Mouse (Mus musculus) effector memory CD4-positive, alpha-beta T cell, adult 5 months (primary cell): ENCODE data around the gene Insyn1. TPM values are rescaled to one million over a fixed set of nuclear protein-coding genes. Genes with fewer than 3 reads are reported as not detected.

Source experiments
- polyA plus RNA-seq: library from polyadenylated mRNA; unstranded; fragments of 100-300 nt; shearing (Covaris generic); gene quantifications from one replicate; pipeline ENCODE4 v1.2.1, GENCODE M21; 2017

The Insyn1 gene
- not detected for polyA plus RNA-seq

DNA sequence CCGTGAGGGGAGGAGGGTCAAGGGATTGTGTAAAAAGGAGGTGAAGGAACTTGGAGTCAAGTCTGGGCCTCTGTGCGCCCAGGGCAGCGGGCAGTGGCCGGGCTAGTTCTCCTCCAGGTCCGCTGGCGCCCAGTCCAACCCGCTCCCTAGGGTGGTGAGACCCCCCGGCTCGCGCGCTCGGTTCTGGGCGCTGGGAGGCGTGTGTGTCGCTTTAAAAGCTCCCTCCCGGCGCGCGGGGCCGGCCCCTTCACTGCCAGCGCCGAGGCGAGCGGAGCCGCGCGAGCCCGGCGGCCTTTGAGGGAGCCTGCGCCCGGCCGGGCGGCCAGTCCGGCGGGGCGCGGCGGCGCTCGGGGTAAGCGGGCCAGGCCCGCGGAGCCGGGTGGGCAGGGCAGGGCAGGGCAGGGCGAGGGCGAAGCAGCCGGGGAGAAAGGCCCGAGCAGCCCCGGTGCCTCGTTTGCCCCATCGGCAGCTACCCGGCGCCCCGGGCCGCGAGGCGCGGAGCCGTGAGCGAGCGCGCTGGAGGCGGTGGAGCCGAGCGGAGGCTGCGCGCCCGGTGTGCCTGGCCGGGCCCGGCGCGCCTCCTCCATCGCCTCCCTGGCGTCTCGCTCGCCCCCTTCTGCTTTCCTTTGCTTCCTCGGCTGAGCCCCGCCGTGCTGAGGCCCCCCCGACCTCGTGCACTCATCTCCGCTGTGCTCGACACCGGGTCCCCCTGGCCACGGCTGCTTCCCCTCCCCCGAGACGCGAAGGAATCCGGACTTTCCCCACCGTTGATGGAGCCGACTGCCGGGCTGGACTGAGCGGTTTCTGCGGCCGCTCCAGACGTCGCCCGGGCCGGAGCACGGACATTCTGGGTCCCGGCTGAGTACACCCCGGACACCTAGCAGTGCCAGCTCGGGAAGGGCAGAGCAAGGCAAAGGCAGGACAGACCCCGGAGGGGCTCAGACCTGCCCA, at the start of gene Insyn1:
TSS of gene Insyn1 (plus strand) at position 753 of the 951 bp plus-strand sequence.

Other genes with a start within 250 kb of the Insyn1 start
- gene Pml, start 238.8 kb upstream of the Insyn1 start, polyA plus RNA-seq, result 41.4 TPM
- 13.4 TPM for gene Stoml1, start 235.4 kb upstream of the Insyn1 start, polyA plus RNA-seq
- gene Loxl1, start 175.4 kb upstream of the Insyn1 start, polyA plus RNA-seq, result not detected
- gene Tbc1d21, start 118.1 kb upstream of the Insyn1 start, polyA plus RNA-seq, result not detected
- gene Cd276, start 66.8 kb downstream of the Insyn1 start, polyA plus RNA-seq, result not detected
- gene Nptn, start 93.6 kb downstream of the Insyn1 start, polyA plus RNA-seq, result 127 TPM